Mouse (Mus musculus) telencephalon, adult 2 months (tissue): Measurements from ENCODE around the gene Cecr2.
"Not testable (repeated sequence)": the region's sequence is repeated elsewhere in the genome, so short reads cannot be mapped to it uniquely, and the experiment has no call there.

Experiments used
- DNase-seq: peaks from one replicate; pipeline ENCODE4 v3.0.0-alpha.2; 2011; ENCODE audit warnings: low read depth, low spot score

Gene Cecr2

GRCm38 (mm10) chr6:120665816-120666760, at the start of gene Cecr2:
TSS of gene Cecr2 (plus strand) at chr6:120666369.
- DNase-seq: no peak

GRCm38 (mm10) chr6:120617586-120617985, 48.6 kb upstream of the Cecr2 start:
- peak; percentile 23 for DNase-seq

GRCm38 (mm10) chr6:120618518-120619402, 47.4 kb upstream of the Cecr2 start:
- no peak for DNase-seq

- no peak for DNase-seq
Observed at GRCm38 (mm10) chr6:120620193-120620592, 46.0 kb upstream of the Cecr2 start.

- DNase-seq: no peak
Observed at GRCm38 (mm10) chr6:120625081-120625480, 41.1 kb upstream of the Cecr2 start.

GRCm38 (mm10) chr6:120627096-120627495, 39.1 kb upstream of the Cecr2 start:
- no peak for DNase-seq

- peak; percentile 23 for DNase-seq
Observed at GRCm38 (mm10) chr6:120628963-120629362, 37.2 kb upstream of the Cecr2 start.

GRCm38 (mm10) chr6:120635391-120636028, 30.7 kb upstream of the Cecr2 start:
- no peak for DNase-seq

- DNase-seq: no peak
Observed at GRCm38 (mm10) chr6:120639547-120639946, 26.6 kb upstream of the Cecr2 start.

GRCm38 (mm10) chr6:120641866-120642378, 24.2 kb upstream of the Cecr2 start:
- no peak for DNase-seq

GRCm38 (mm10) chr6:120643776-120644175, 22.4 kb upstream of the Cecr2 start:
- no peak for DNase-seq

- no peak for DNase-seq
Observed at GRCm38 (mm10) chr6:120644346-120645299, 21.5 kb upstream of the Cecr2 start.

- DNase-seq: not testable (repeated sequence)
Observed at GRCm38 (mm10) chr6:120647246-120648028, 18.7 kb upstream of the Cecr2 start.

GRCm38 (mm10) chr6:120648205-120648604, 18.0 kb upstream of the Cecr2 start:
- no peak for DNase-seq

GRCm38 (mm10) chr6:120652666-120653065, 13.5 kb upstream of the Cecr2 start:
- DNase-seq: no peak

GRCm38 (mm10) chr6:120655702-120656101, 10.5 kb upstream of the Cecr2 start:
- no peak for DNase-seq

- DNase-seq: peak; percentile 41
Observed at GRCm38 (mm10) chr6:120658848-120659247, 7.3 kb upstream of the Cecr2 start.

- no peak for DNase-seq
Observed at GRCm38 (mm10) chr6:120665415-120665815, 754 bp upstream of the Cecr2 start.

- DNase-seq: no peak
Observed at GRCm38 (mm10) chr6:120666761-120667421, 722 bp downstream of the Cecr2 start.
